Mouse (Mus musculus): ENCODE measurements around the gene Dtnbp1. TPM values are rescaled to one million over a fixed set of nuclear protein-coding genes. Genes with fewer than 3 reads are reported as not detected.

Gene Dtnbp1
- polyA plus RNA-seq, 1 experiment = 70.0 TPM

DNA sequence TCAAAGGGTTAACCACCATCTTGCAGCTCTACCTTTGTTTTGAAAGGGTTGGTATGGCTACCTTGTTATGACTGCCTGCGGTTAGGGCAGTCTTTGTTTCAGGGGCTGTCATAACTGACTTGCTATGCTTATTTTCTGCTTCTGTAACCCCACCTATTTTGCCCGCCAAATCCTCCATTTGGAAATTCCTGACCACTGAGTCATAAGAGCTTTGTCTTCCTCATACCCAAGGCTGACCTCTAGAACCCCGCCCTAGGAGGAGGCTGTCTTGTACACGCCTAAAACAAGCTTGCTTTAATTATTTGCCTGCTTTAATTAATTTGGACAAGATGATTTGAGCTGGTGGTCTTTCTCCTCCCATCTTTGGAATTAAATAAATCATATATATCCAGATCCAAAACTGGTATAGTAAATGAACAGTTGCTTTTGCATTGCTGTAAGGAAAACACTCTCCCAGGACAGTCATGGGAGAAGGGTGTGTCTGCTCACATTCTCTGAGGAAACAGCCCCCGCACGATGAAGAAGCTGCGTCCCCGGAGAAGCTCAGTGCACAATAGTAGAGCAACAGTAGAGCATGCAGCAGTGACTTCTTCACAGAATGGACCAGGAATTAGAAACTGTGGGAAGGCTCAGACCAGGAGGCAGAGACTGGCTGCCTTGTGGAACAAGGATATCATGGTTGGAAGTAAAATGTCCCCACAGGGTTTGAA, 62.5 kb downstream of the Dtnbp1 start:
- H3K4me1 ChIP-seq (ENCODE audit: control insufficient read depth, insufficient read depth, low read length) = peaks cover 8% of the 10 kb centered on the region; the same call in 1 of the 2 replicates
- 37% methylated on average over 8 of the region's 8 CpGs for WGBS
- no peak overlapping the region for H3K4me3 ChIP-seq (replicated peaks; ENCODE audit: extremely low read depth, low read depth, low read length)
- no peak for DNase-seq
- TF ChIP-seq CTCF (IDR thresholded peaks at IDR 0.05; ENCODE audit: insufficient read depth, low read length) (no peak), POLR2A (IDR thresholded peaks at IDR 0.05; ENCODE audit: borderline replicate concordance, extremely low read depth, low read depth, low read length) (no peak)

GRCm38 (mm10) chr13:44937681-44938080, 64.3 kb downstream of the Dtnbp1 start:
- no peak for TF ChIP-seq CTCF (IDR thresholded peaks at IDR 0.05; ENCODE audit: insufficient read depth, low read length)
- no peak for TF ChIP-seq POLR2A (IDR thresholded peaks at IDR 0.05; ENCODE audit: borderline replicate concordance, extremely low read depth, low read depth, low read length)
- Histone ChIP-seq H3K4me3 (replicated peaks; ENCODE audit: extremely low read depth, low read depth, low read length) (no peak overlapping the region), H3K4me1 (ENCODE audit: control insufficient read depth, insufficient read depth, low read length) (peaks cover 10% of the 10 kb centered on the region; the same call in 1 of the 2 replicates)
- WGBS = 73% methylated on average over 3 of the region's 3 CpGs
- DNase-seq = no peak

- DNase-seq = no peak
- Histone ChIP-seq H3K4me1 (ENCODE audit: control insufficient read depth, insufficient read depth, low read length) (0 out of 2 replicates have a peak, but pooled peaks cover 5% of the 10 kb centered on the region), H3K4me3 (replicated peaks; ENCODE audit: extremely low read depth, low read depth, low read length) (no peak overlapping the region)
- TF ChIP-seq POLR2A (IDR thresholded peaks at IDR 0.05; ENCODE audit: borderline replicate concordance, extremely low read depth, low read depth, low read length) = no peak
- TF ChIP-seq CTCF (IDR thresholded peaks at IDR 0.05; ENCODE audit: insufficient read depth, low read length) = no peak
- 69% methylated on average over 7 of the region's 7 CpGs for whole genome bisulfite sequencing
Observed at GRCm38 (mm10) chr13:44933575-44933974, 68.4 kb downstream of the Dtnbp1 start.

- H3K4me3 ChIP-seq (replicated peaks; ENCODE audit: extremely low read depth, low read depth, low read length) = no peak overlapping the region
- WGBS = 77% methylated on average over 18 of the region's 18 CpGs
- 0 out of 2 replicates have a peak, but pooled peaks cover 5% of the 10 kb centered on the region for H3K4me1 ChIP-seq (ENCODE audit: control insufficient read depth, insufficient read depth, low read length)
- TF ChIP-seq CTCF (IDR thresholded peaks at IDR 0.05; ENCODE audit: insufficient read depth, low read length) (no peak), POLR2A (IDR thresholded peaks at IDR 0.05; ENCODE audit: borderline replicate concordance, extremely low read depth, low read depth, low read length) (no peak)
- DNase-seq = no peak
Observed at GRCm38 (mm10) chr13:44932307-44933264, 69.4 kb downstream of the Dtnbp1 start.

- 65% methylated on average over 2 of the region's 2 CpGs for WGBS
- TF ChIP-seq CTCF (IDR thresholded peaks at IDR 0.05; ENCODE audit: insufficient read depth, low read length) = no peak
- no peak for TF ChIP-seq POLR2A (IDR thresholded peaks at IDR 0.05; ENCODE audit: borderline replicate concordance, extremely low read depth, low read depth, low read length)
- DNase-seq = no peak
- no peaks in the 10 kb centered on the region for H3K4me1 ChIP-seq (ENCODE audit: control insufficient read depth, insufficient read depth, low read length)
- H3K4me3 ChIP-seq (replicated peaks; ENCODE audit: extremely low read depth, low read depth, low read length) = no peak overlapping the region
Observed at GRCm38 (mm10) chr13:44926311-44926710, 75.6 kb downstream of the Dtnbp1 start.

GRCm38 (mm10) chr13:44925173-44925572, 76.8 kb downstream of the Dtnbp1 start:
- Histone ChIP-seq H3K4me1 (ENCODE audit: control insufficient read depth, insufficient read depth, low read length) (no peaks in the 10 kb centered on the region), H3K4me3 (replicated peaks; ENCODE audit: extremely low read depth, low read depth, low read length) (no peak overlapping the region)
- TF ChIP-seq CTCF (IDR thresholded peaks at IDR 0.05; ENCODE audit: insufficient read depth, low read length) = no peak
- TF ChIP-seq POLR2A (IDR thresholded peaks at IDR 0.05; ENCODE audit: borderline replicate concordance, extremely low read depth, low read depth, low read length) = no peak
- 80% methylated on average over 2 of the region's 2 CpGs for WGBS
- DNase-seq = no peak

DNA sequence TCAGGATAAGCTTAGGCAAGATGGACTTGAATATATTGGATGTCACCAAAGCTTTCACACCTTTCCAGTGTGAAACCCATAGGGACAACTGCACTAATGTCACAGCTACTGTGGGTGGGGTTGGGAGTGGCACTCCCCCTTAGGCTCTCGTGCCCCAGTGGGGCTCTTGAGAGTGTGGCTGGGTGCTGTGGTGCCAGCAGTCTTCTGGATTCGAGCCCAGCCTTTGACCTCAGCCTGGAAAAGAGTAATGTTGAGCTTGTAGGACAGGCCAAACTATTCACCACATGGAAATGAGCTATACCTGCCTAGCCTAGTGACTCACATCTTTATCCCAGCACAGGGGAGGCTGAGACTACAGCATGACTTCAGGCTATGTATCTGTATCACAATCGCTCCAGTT, 77.9 kb downstream of the Dtnbp1 start:
- 67% methylated on average over 3 of the region's 3 CpGs for WGBS
- DNase-seq = no peak
- H3K4me3 ChIP-seq (replicated peaks; ENCODE audit: extremely low read depth, low read depth, low read length) = no peak overlapping the region
- no peaks in the 10 kb centered on the region for H3K4me1 ChIP-seq (ENCODE audit: control insufficient read depth, insufficient read depth, low read length)
- TF ChIP-seq CTCF (IDR thresholded peaks at IDR 0.05; ENCODE audit: insufficient read depth, low read length) = no peak

DNA sequence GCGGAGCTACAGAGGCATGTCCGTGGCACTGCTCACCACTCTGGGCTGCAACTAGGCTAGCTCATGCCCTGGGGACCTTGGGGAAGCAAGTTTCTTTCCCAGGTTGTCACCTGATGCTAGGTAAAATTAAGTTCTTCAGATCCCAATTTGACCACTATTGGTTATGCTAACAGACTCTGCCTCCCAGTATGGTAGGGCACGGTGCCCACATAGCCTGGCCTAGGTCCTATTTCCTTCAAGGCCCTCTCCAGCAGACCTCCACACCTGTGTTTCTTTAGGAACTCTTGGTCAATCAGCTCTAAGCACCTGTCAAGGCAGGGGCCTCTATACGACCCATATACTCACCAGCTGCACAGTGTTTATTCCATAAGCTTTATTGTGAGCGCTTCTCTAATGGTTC, 80.2 kb downstream of the Dtnbp1 start:
- Histone ChIP-seq H3K4me1 (ENCODE audit: control insufficient read depth, insufficient read depth, low read length) (no peaks in the 10 kb centered on the region), H3K4me3 (replicated peaks; ENCODE audit: extremely low read depth, low read depth, low read length) (no peak overlapping the region)
- no peak for DNase-seq
- 94% methylated on average over 5 of the region's 5 CpGs for WGBS
- TF ChIP-seq POLR2A (IDR thresholded peaks at IDR 0.05; ENCODE audit: borderline replicate concordance, extremely low read depth, low read depth, low read length) = no peak
- TF ChIP-seq CTCF (IDR thresholded peaks at IDR 0.05; ENCODE audit: insufficient read depth, low read length) = no peak

DNA sequence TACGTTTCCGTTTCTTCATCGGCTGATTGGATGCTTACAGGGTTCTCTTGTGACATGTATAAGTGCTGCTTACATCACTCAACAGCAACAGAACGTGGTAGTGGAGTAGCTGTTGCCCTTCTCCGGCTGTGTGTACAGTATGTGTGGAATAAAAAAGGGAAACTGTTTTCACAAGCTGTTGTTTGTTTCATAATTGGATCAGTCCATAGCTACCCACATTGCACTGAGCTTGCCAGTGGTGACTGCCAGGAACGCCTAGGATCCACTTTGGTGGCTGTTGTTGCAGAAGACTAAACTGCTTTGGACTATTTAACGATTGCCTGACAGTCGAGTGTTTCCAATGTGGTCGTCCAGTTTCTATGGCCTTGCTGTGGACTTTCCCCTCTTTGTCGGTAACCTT, 80.9 kb downstream of the Dtnbp1 start:
- 59% methylated on average over 10 of the region's 10 CpGs for WGBS
- no peak overlapping the region for H3K4me3 ChIP-seq (replicated peaks; ENCODE audit: extremely low read depth, low read depth, low read length)
- no peak for DNase-seq
- no peaks in the 10 kb centered on the region for H3K4me1 ChIP-seq (ENCODE audit: control insufficient read depth, insufficient read depth, low read length)
- no peak for TF ChIP-seq POLR2A (IDR thresholded peaks at IDR 0.05; ENCODE audit: borderline replicate concordance, extremely low read depth, low read depth, low read length)
- no peak for TF ChIP-seq CTCF (IDR thresholded peaks at IDR 0.05; ENCODE audit: insufficient read depth, low read length)

Data from lung, adult 2 months (tissue).